25 mouse cellular contexts compared by ENCODE assay signal in the genomic region with DNA sequence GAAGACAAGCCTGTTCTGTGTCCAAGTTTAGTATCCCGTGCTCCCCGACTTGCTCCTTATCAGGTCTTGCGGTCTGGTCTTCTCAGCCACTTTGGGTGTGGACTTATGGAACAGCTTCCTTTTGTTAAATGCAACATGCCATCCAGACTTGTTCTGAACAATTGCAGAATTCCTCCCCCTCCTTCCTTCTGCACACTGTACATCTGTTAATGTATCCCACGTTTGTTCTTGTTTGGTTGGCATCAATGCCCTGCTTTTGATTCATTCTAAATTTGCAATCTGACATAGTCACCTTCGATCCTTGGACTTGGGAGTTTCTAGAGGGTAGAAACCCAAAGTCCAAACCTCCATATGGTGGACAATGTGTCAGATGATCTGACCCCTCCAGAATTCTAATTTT.
"Had no signal": no experiment of that assay in that cellular context is flagged by ENCODE, and none has a peak within 500 bp of the region (broad histone marks: within the 10 kb centered on the region; RNA-seq: fewer than 3 reads in every experiment).

No protein-coding gene starts in this region.

- H3K27ac ChIP-seq: heart, embryonic 13.5 days; heart, embryonic 15.5 days; hindbrain, embryonic 13.5 days; hindbrain, embryonic 15.5 days; hindbrain, postnatal 0 days; kidney, embryonic 15.5 days; kidney, postnatal 0 days; left cerebral cortex, adult 2 months; limb, embryonic 10.5 days; limb, embryonic 12.5 days; liver, embryonic 12.5 days; liver, embryonic 14.5 days had no signal

- H3K9ac ChIP-seq: heart, embryonic 13.5 days; heart, embryonic 15.5 days; hindbrain, embryonic 13.5 days; hindbrain, embryonic 15.5 days; kidney, embryonic 15.5 days; limb, embryonic 12.5 days; liver, embryonic 12.5 days; liver, embryonic 14.5 days had no signal

- DNase-seq: gastrocnemius, postnatal 14 days; gastrocnemius, postnatal 36 days; heart, adult 18-20 months; heart, postnatal 14 days; heart, postnatal 36 days; kidney, adult 11 months; kidney, adult 2 months; kidney, adult 9 months; kidney, postnatal 14 days; kidney, postnatal 36 days; liver had no signal

- ATAC-seq: hindbrain, postnatal 0 days; intestine, embryonic 16.5 days; liver, embryonic 12.5 days had no signal

- H3K9me3 ChIP-seq: heart, embryonic 13.5 days; heart, embryonic 15.5 days; hindbrain, embryonic 13.5 days; hindbrain, embryonic 15.5 days; kidney, embryonic 15.5 days; limb, embryonic 10.5 days; limb, embryonic 12.5 days; liver, embryonic 12.5 days had no signal

- H3K4me1 ChIP-seq: kidney, embryonic 15.5 days; limb, embryonic 10.5 days; limb, embryonic 12.5 days; liver, embryonic 12.5 days had no signal

- H3K4me2 ChIP-seq: heart, embryonic 11.5 days; heart, embryonic 13.5 days; heart, embryonic 15.5 days; hindbrain, embryonic 13.5 days; hindbrain, embryonic 15.5 days; kidney, embryonic 15.5 days; limb, embryonic 12.5 days; liver, embryonic 12.5 days had no signal

- H3K4me3 ChIP-seq: heart, embryonic 13.5 days; heart, embryonic 15.5 days; hindbrain, embryonic 13.5 days; hindbrain, embryonic 15.5 days; kidney, embryonic 15.5 days; left cerebral cortex, adult 2 months; limb, embryonic 10.5 days; limb, embryonic 12.5 days; liver, embryonic 12.5 days had no signal

- H3K27me3 ChIP-seq: heart, embryonic 13.5 days; heart, embryonic 15.5 days; hindbrain, embryonic 13.5 days; hindbrain, embryonic 15.5 days; kidney, embryonic 15.5 days; liver, embryonic 12.5 days had no signal

- H3K36me3 ChIP-seq: heart, embryonic 13.5 days; heart, embryonic 15.5 days; kidney, embryonic 15.5 days; limb, embryonic 10.5 days; limb, embryonic 12.5 days; liver, embryonic 12.5 days had no signal
